Mouse (Mus musculus): ENCODE measurements around the gene Mtfmt.

- TF ChIP-seq CTCF (IDR thresholded peaks at IDR 0.05; ENCODE audit: low read depth) (no peak), EP300 (IDR thresholded peaks at IDR 0.05; ENCODE audit: low read depth) (no peak)
Observed at GRCm38 (mm10) chr9:65428003-65428402, 7.6 kb upstream of the Mtfmt start.
